Mouse (Mus musculus) MEL (cell line): ENCODE results near the gene Gm10295. TPM values are rescaled to one million over a fixed set of nuclear protein-coding genes. Genes with fewer than 3 reads are reported as not detected.
A peak's percentile ranks its signal among the peaks of the same experiment; 100 is the strongest.

Source experiments
- DNase-seq: peaks from one replicate; pipeline ENCODE4 v3.0.0; 2011; ENCODE audit warnings: low read depth, low spot score
- H3K27ac ChIP-seq: 2 replicates; pipeline ENCODE4 v1.5.1; 2012; ENCODE audit warnings: low read depth, mild to moderate bottlenecking, control low read depth, low read length, moderate library complexity; ENCODE audit not compliant: control insufficient read depth
- H3K27me3 ChIP-seq, 2 experiments: fragments of 150-350 bp in 1 of 2; sonication (generic) in 1 of 2; 2 replicates each; pipeline ENCODE4 v1.6.1; 2012; ENCODE audit warnings: low read length in 2 of 2, mild to moderate bottlenecking in 2 of 2, improper control_type of control experiment in 1 of 2, moderate library complexity in 1 of 2; ENCODE audit not compliant: insufficient read depth in 2 of 2, control insufficient read depth in 1 of 2
- H3K36me3 ChIP-seq, 2 experiments: 2 replicates each; pipeline ENCODE4 v1.6.1; 2012 to 2014; ENCODE audit warnings: low read length in 2 of 2, improper control_type of control experiment in 1 of 2, inconsistent platforms in 1 of 2, mild to moderate bottlenecking in 1 of 2; ENCODE audit not compliant: insufficient read depth in 2 of 2, control insufficient read depth in 1 of 2
- H3K4me1 ChIP-seq, 2 experiments: fragments of 150-350 bp in 1 of 2; sonication (generic) in 1 of 2; 2 replicates each; pipeline ENCODE4 v1.6.1; 2012; ENCODE audit warnings: low read length in 2 of 2, improper control_type of control experiment in 1 of 2, mild to moderate bottlenecking in 1 of 2; ENCODE audit not compliant: insufficient read depth in 2 of 2, control insufficient read depth in 1 of 2
- H3K4me3 ChIP-seq, 2 experiments: fragments of 150-350 bp in 1 of 2; sonication (generic) in 1 of 2; 2 replicates each; pipeline ENCODE4 v1.5.1; 2012; ENCODE audit warnings: low read depth in 2 of 2, low read length in 2 of 2, mild to moderate bottlenecking in 2 of 2, moderate library complexity in 2 of 2, control low read depth in 1 of 2, improper control_type of control experiment in 1 of 2; ENCODE audit not compliant: control insufficient read depth in 1 of 2, insufficient read depth in 1 of 2
- H3K79me2 ChIP-seq: 2 replicates; pipeline ENCODE4 v1.6.1; 2012; ENCODE audit warnings: mild to moderate bottlenecking, low read length, moderate library complexity; ENCODE audit not compliant: control insufficient read depth, poor library complexity, insufficient read depth
- H3K9ac ChIP-seq: 2 replicates; pipeline ENCODE4 v1.6.1; 2012; ENCODE audit warnings: low read depth, mild to moderate bottlenecking, control low read depth, low read length, moderate library complexity; ENCODE audit not compliant: control insufficient read depth, poor library complexity, severe bottlenecking
- H3K9me3 ChIP-seq: fragments of 150-350 bp; sonication (generic); replicated peaks from 2 replicates; pipeline ENCODE4 v1.6.1; 2012; ENCODE audit warnings: mild to moderate bottlenecking, low read length, improper control_type of control experiment, moderate library complexity; ENCODE audit not compliant: insufficient read depth
- BHLHE40 ChIP-seq: IDR thresholded peaks from 2 replicates; pipeline ENCODE4 v1.6.1; 2012; ENCODE audit warnings: low read depth, mild to moderate bottlenecking, inconsistent platforms, low read length, improper control_type of control experiment, borderline replicate concordance
- CHD1 ChIP-seq: IDR thresholded peaks from 2 replicates; pipeline ENCODE4 v1.6.1; 2012; ENCODE audit warnings: low read depth, mild to moderate bottlenecking, inconsistent platforms, low read length, improper control_type of control experiment
- CTCF ChIP-seq, 3 experiments: IDR thresholded peaks in 2 of 3; conservative IDR thresholded peaks in 1 of 3; 2 replicates each; pipeline ENCODE4 v1.5.1; 2011 to 2012; ENCODE audit warnings: low read length in 3 of 3, low read depth in 2 of 3, mild to moderate bottlenecking in 2 of 3, improper control_type of control experiment in 1 of 3, inconsistent platforms in 1 of 3, mixed read lengths in 1 of 3, moderate library complexity in 1 of 3; ENCODE audit not compliant: control insufficient read depth in 1 of 3, insufficient read depth in 1 of 3, poor library complexity in 1 of 3, severe bottlenecking in 1 of 3
- E2F4 ChIP-seq: IDR thresholded peaks from 2 replicates; pipeline ENCODE4 v1.6.1; 2011; ENCODE audit warnings: low read depth, low read length, improper control_type of control experiment, borderline replicate concordance
- EP300 ChIP-seq, 2 experiments: IDR thresholded peaks; 2 replicates each; pipeline ENCODE4 v1.6.1; 2011; ENCODE audit warnings: improper control_type of control experiment in 2 of 2, low read length in 2 of 2, low read depth in 1 of 2, mild to moderate bottlenecking in 1 of 2
- ETS1 ChIP-seq: IDR thresholded peaks from 2 replicates; pipeline ENCODE4 v1.6.1; 2012; ENCODE audit warnings: low read depth, mild to moderate bottlenecking, inconsistent platforms, low read length, improper control_type of control experiment, moderate library complexity
- GABPA ChIP-seq: IDR thresholded peaks from 2 replicates; pipeline ENCODE4 v1.6.1; 2012; ENCODE audit warnings: low read depth, mild to moderate bottlenecking, inconsistent platforms, low read length, improper control_type of control experiment, moderate library complexity
- GATA1 ChIP-seq: IDR thresholded peaks from 2 replicates; pipeline ENCODE4 v1.6.1; 2011; ENCODE audit warnings: low read depth, low read length, improper control_type of control experiment
- HCFC1 ChIP-seq: IDR thresholded peaks from 2 replicates; pipeline ENCODE4 v1.6.1; 2012; ENCODE audit warnings: low read depth, mild to moderate bottlenecking, inconsistent platforms, low read length, improper control_type of control experiment, moderate library complexity
- JUND ChIP-seq: IDR thresholded peaks from 2 replicates; pipeline ENCODE4 v1.6.1; 2011; ENCODE audit warnings: low read depth, mild to moderate bottlenecking, improper control_type of control experiment, low read length
- KAT2A ChIP-seq: conservative IDR thresholded peaks from 2 replicates; pipeline ENCODE4 v1.6.1; 2012; ENCODE audit warnings: low read depth, low read length, improper control_type of control experiment, inconsistent platforms
- MAFK ChIP-seq: IDR thresholded peaks from 2 replicates; pipeline ENCODE4 v1.6.1; 2011; ENCODE audit warnings: low read depth, mild to moderate bottlenecking, low read length, improper control_type of control experiment, borderline replicate concordance
- MAX ChIP-seq: IDR thresholded peaks from 2 replicates; pipeline ENCODE4 v1.6.1; 2011; ENCODE audit warnings: low read length, improper control_type of control experiment
- MEF2A ChIP-seq: IDR thresholded peaks from 2 replicates; pipeline ENCODE4 v1.6.1; 2014; ENCODE audit warnings: low read depth, mild to moderate bottlenecking, inconsistent platforms, low read length, improper control_type of control experiment; ENCODE audit not compliant: poor library complexity, insufficient replicate concordance, severe bottlenecking; ENCODE audit errors: extremely low read depth
- NRF1 ChIP-seq: IDR thresholded peaks from 2 replicates; pipeline ENCODE4 v1.6.1; 2014; ENCODE audit warnings: low read depth, mild to moderate bottlenecking, inconsistent platforms, low read length, improper control_type of control experiment, moderate library complexity; ENCODE audit not compliant: poor library complexity, insufficient read depth, severe bottlenecking
- POLR2AphosphoS2 ChIP-seq: IDR thresholded peaks from 2 replicates; pipeline ENCODE4 v1.6.1; 2011; ENCODE audit warnings: low read length, improper control_type of control experiment
- RAD21 ChIP-seq: IDR thresholded peaks from 2 replicates; pipeline ENCODE4 v1.6.1; 2011; ENCODE audit warnings: mild to moderate bottlenecking, low read depth, low read length, improper control_type of control experiment
- SMC3 ChIP-seq: IDR thresholded peaks from 2 replicates; pipeline ENCODE4 v1.6.1; 2011; ENCODE audit warnings: low read depth, low read length, improper control_type of control experiment
- TAL1 ChIP-seq: IDR thresholded peaks from 2 replicates; pipeline ENCODE4 v1.6.1; 2012; ENCODE audit warnings: mild to moderate bottlenecking, inconsistent platforms, low read length, moderate library complexity, mixed read lengths
- TBP ChIP-seq: IDR thresholded peaks from 2 replicates; pipeline ENCODE4 v1.8.0; 2011; ENCODE audit warnings: low read depth, low read length, improper control_type of control experiment
- TCF12 ChIP-seq: IDR thresholded peaks from 2 replicates; pipeline ENCODE4 v1.6.1; 2014; ENCODE audit warnings: low read depth, mild to moderate bottlenecking, inconsistent platforms, low read length, improper control_type of control experiment, moderate library complexity
- ZC3H11A ChIP-seq: IDR thresholded peaks from 2 replicates; pipeline ENCODE4 v1.6.1; 2012; ENCODE audit warnings: low read depth, mild to moderate bottlenecking, inconsistent platforms, low read length, improper control_type of control experiment
- ZMIZ1 ChIP-seq: IDR thresholded peaks from 2 replicates; pipeline ENCODE4 v1.6.1; 2012; ENCODE audit warnings: low read depth, mild to moderate bottlenecking, inconsistent platforms, low read length, improper control_type of control experiment, moderate library complexity
- polyA plus RNA-seq, 2 experiments: library from polyadenylated mRNA; stranded (reverse) in 1 of 2; unstranded in 1 of 2; fragments of >175 nt in 1 of 2; fragments of >200 nt in 1 of 2; gene quantifications; 2 replicates each; pipeline versions ENCODE4 v1.2.1 to v1.2.4; 2012; ENCODE audit warnings: low replicate concordance in 2 of 2, low read depth in 1 of 2; ENCODE audit not compliant: insufficient read length in 2 of 2, insufficient read depth in 1 of 2, missing spikeins in 1 of 2
- total RNA-seq: library from RNA; depleted of rRNA; stranded (reverse); fragments of 300-350 nt; gene quantifications from 2 replicates; pipeline ENCODE4 v1.2.3, GENCODE M21; 2012

Gm10295 gene
- total and polyA plus RNA-seq, 3 experiments = not detected

GRCm38 (mm10) chr7:71378812-71379760, 27.8 kb upstream of the Gm10295 start:
- Histone ChIP-seq H3K79me2 (no peaks in the 10 kb centered on the region), H3K4me1 (no peaks in the 10 kb centered on the region), H3K27me3 (no peaks in the 10 kb centered on the region), H3K27ac (no peak overlapping the region), H3K36me3 (no peaks in the 10 kb centered on the region), H3K9me3 (no peaks in the 10 kb centered on the region), H3K9ac (no peak overlapping the region), H3K4me3 (no peak overlapping the region)
- TF ChIP-seq CHD1 (no peak), ZC3H11A (no peak), NRF1 (no peak), MAX (no peak), MAFK (no peak), SMC3 (0 out of 2 replicates have a peak, but pooled peaks have one; percentile 9), CTCF (IDR thresholded peaks at IDR 0.05 in 2 of 3, conservative IDR thresholded peaks at IDR 0.05 in 1 of 3; ENCODE audit: control insufficient read depth in 1 of 3, insufficient read depth in 1 of 3, low read depth in 2 of 3, low read length in 3 of 3, poor library complexity in 1 of 3, severe bottlenecking in 1 of 3) (peak in 2 of 3 experiments; percentile 28 to 34; a peak in 2 of 6 replicates), EP300 (IDR thresholded peaks at IDR 0.05; ENCODE audit: low read depth in 1 of 2, low read length in 2 of 2) (no peak), ETS1 (no peak), GATA1 (no peak), ZMIZ1 (no peak), TBP (no peak), GABPA (no peak), TAL1 (no peak), POLR2AphosphoS2 (no peak), E2F4 (no peak), MEF2A (no peak), HCFC1 (no peak), BHLHE40 (no peak), TCF12 (no peak), KAT2A (no peak), JUND (no peak), RAD21 (0 out of 2 replicates have a peak, but pooled peaks have one; percentile 1)
- peak; percentile 6 for DNase-seq
